Mouse (Mus musculus): ENCODE data around the gene Tex14.
A peak's percentile ranks its signal among the peaks of the same experiment; 100 is the strongest.
"Not testable (repeated sequence)": the region's sequence is repeated elsewhere in the genome, so short reads cannot be mapped to it uniquely, and the experiment has no call there.

The Tex14 gene

DNA sequence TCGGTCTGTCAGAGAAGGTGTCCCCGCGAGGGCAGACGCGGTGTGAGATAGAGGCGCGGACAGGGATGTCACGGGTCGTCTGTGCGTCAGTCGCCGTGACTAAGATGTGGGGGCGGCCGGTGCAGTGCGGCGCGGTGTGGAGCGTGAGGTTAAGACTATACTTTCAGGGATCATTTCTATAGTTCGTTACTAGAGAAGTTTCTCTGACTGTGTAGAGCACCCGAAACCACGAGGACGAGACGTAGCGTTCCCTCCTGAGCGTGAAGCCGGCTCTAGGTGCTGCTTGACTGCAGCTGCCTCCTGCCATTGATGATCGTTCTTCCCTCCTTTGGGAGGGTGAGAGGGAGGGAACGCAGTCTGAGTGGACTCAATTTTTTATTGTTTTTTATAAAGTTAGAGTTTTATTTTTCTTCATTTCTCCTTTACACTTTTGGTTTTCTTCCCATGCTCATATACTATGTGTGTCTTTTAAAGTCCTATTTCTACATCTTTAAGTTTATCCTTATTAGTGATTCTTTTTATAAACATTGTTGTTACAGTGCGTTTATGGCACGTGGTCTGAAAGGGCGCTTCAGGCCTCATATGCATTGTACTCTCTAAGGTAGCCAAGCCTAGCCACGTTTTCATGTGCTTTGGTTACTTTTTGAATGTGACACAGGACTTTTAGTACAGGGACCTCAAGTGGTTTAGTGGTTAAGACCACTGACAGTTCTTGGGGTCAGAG lies 43.8 kb downstream of the Tex14 start:
- DNase-seq (ENCODE audit: low read depth, low spot score): not testable (repeated sequence)

GRCm38 (mm10) chr11:87449200-87449547 lies 44.3 kb downstream of the Tex14 start:
- no peak for DNase-seq (ENCODE audit: low read depth, low spot score)

GRCm38 (mm10) chr11:87449847-87450246 lies 45.0 kb downstream of the Tex14 start:
- not testable (repeated sequence) for DNase-seq (ENCODE audit: low read depth, low spot score)

DNA sequence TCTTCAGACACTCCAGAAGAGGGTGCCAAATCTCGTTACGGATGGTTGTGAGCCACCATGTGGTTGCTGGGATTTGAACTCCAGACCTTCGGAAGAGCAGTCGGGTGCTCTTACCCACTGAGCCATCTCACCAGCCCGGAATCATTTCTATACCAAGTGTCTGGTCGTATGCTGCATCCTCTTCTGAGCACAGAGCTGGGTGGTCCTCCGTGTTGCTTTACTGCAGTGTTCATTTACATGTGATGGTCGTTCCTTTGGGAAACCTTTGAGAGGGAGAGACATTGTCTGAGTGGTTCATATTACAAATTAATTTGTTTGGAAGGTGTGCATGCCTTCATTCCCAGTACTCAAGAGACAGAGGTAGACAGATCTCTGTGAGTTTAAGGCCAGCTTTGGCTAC lies 47.9 kb downstream of the Tex14 start:
- not testable (repeated sequence) for DNase-seq (ENCODE audit: low read depth, low spot score)

DNA sequence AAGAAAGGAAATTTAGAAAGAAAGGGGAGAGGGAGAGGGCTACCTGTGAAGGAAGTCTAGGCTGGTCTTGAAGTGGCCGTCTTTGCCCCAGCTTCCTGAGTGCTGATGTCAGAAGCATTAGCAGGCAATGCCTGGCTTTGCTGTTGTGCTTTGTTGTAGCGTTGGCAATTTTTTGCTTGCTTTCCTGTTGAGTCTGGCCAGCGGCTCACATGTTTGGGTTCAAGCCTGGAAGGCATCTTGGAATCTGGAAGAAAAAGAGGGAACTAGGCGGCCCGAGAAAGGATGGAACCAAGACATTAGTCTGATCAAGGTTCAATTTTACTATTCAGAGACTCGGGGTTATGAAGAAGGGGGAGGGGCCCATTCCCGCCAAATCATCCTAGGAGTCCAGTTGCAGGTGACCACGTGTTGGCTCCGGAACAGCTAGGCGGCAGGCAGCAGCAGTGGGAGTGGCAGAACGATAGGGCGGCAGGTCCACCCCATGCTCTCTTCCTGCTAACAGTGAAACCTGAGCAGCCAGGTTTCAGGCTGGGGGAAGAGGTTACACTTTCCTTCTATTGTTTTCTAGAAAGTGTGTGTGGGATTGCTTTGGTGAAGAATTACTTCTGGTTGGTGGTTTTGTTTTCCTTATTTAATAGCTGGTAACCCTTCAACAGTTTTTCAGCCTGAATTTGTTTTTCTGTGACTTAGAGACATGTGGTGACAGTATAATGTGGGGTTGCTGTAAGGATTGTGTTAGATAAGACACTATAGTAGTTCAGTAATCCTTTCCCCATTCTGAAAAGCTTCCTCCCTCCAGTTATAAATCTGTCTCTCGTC lies 48.6 kb downstream of the Tex14 start:
- no peak for DNase-seq (ENCODE audit: low read depth, low spot score)

GRCm38 (mm10) chr11:87454035-87454690 lies 49.3 kb downstream of the Tex14 start:
- no peak for DNase-seq (ENCODE audit: low read depth, low spot score)

DNA sequence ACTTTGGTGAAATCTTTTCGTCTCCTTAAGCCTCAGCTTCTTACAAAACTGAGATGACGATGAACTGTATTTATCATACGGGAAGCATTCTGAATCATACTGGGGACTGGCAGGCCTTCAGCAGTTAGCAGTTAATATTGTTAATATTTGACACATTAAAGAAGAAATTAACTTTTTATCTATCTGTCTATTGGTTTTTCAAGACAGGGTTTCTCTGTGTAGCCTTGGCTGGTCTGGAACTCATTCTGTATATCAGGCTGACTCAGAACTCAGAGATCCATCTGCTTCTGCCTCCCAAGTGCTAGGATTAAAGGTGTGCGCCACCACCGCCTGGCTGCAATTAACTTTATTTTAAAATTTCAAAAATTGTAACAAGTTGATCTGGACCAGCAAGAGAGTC lies 50.7 kb downstream of the Tex14 start:
- no peak for DNase-seq (ENCODE audit: low read depth, low spot score)

DNA sequence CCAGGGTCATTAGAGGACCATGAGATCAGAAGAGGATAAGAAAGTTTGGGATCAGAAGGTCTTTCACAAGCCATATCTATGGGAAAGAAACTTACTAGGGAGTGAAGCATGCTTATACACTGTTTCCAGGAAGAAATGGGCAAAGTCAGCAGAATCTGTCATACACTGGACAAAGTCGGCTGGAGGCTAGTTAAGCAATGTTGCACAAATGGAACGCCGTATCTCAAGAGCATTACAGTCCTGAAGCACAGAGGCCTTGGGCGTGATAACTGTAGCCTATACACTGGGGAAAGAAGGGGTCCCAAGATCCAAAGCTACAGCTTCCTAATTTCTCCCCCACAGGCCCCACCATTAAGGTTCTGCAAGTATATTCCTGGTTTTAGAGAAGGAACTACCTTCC lies 51.1 kb downstream of the Tex14 start:
- DNase-seq (ENCODE audit: low read depth, low spot score): no peak

DNA sequence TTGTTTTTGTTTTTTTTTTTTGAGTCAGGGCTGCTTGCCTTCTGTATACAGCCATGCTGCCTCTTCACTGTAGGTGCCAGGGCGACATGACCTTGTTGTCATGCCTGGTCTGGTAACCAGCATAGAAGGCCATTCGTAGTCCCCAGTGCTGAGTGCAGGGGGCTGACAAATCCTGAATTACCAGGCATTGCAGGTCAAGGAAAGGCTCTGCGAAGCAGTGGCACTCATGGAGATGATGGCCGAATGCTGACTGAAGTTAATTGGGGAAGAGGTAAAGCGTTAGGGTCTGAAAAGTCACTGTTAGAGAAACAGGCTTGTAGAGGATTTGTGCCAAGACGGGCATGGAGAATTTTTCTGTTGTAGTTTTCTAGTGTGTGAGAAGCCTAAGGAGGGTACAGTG lies 55.7 kb downstream of the Tex14 start:
- no peak for DNase-seq (ENCODE audit: low read depth, low spot score)

- DNase-seq (ENCODE audit: low read depth, low spot score): peak; percentile 50
These were observed 57.1 kb downstream of the Tex14 start for GRCm38 (mm10) chr11:87461780-87462460.

DNA sequence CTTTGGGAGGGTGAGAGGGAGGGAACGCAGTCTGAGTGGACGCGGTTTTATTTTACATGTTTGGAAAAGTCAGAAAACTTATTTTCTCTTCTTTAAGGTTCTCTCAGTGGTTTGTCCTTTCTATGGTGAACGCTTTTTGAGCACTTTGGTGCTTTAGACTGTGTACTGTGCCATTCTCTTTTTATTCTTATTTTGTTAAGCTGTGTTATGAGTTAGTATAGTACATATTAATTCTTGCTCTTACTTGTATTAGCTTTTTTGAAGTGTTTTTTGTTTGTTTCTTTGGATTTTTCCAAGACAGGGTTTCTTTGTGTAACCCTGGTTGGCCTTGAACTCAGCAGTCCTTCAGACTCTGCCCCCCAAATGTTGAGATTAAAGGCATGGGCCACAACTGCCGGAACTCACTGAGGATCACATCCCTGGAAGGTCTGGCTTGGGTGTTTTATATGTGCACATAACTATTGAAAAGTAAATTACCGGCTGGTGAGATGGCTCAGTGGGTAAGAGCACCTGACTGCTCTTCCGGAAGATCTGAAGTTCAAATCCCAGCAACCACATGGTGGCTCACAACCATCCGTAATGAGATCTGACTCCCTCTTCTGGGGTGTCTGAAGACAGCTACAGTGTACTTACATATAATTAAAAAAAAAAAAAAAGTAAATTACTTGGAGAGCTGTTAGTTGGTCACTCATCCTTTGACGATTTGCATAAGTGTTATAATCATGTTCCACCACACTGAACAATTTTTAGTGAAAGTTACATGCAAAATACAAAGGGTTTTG lies 57.8 kb downstream of the Tex14 start:
- peak; percentile 60 for DNase-seq (ENCODE audit: low read depth, low spot score)

- no peak for DNase-seq (ENCODE audit: low read depth, low spot score)
These were observed 58.3 kb downstream of the Tex14 start for GRCm38 (mm10) chr11:87463243-87463540.

DNA sequence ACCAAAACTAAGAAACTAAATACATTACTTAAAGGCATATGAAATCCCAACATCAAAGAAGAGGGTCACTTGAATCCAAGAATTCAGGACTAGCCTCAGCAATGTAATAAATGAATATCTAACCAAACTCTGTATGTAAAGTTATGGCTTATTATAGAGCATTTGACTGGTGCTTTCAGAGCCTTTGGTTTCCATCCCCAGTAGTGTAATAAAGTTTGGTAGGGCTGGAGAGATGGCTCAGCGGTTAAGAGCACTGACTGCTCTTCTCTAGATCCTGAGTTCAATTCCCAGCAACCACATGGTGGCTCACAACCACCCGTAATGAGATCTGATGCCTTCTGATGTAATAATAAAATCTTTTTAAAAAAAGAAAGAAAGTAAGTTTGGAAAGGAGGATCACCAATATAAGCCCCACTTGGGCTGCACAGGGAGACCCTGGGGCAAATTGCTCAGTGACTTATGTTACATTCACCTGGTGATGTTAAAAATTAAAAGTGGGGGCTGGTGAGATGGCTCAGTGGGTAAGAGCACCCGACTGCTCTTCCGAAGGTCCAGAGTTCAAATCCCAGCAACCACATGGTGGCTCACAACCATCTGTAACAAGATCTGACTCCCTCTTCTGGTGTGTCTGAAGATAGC lies 59.0 kb downstream of the Tex14 start:
- not testable (repeated sequence) for DNase-seq (ENCODE audit: low read depth, low spot score)

DNA sequence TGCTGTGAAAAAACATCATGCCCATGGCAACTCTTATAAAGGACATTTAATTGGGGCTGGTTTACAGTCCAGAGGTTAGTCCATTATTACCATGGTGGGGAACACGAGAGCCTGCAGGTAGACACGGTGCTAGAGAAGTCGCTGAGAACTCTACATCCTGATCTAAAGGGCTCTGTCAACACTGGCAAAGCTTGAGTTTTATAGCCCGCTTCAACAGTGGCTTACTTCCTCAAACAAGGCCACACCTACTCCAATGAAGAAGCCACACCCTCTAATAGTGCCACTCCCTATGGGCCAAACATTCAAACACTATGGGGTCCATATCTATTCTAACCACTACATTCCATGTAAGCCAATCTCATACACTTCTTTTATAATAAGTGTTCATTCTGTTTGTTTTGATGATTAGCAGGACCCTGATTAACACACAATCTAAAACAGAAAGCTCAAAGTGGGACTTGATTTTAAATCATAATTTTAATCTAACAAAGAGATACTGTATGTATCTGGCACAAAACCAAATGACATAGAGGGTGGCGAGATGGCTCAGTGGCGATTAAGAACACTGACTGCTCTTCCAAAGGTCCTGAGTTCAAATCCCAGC lies 61.2 kb downstream of the Tex14 start:
- DNase-seq (ENCODE audit: low read depth, low spot score): no peak

- DNase-seq (ENCODE audit: low read depth, low spot score): no peak
These were observed 62.8 kb downstream of the Tex14 start for GRCm38 (mm10) chr11:87467491-87468277.

DNA sequence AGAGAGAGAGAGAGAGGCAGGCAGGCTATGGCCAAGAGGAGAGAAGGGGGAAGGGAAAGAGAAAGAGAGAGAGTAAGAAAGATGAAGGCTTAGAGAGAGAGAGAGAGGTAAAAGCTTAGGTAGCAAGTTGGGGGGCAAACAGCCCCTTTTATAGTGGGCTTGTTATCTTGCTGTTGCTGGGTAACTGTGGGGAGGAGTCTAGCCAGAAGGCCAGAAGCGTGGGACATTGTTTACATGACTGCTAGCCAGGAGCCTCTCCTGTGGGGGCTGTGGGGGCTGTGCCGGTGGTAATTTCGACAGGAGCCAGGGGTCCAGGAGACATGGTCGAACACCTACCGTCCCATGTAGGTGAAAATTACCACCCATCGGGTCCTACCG lies 63.4 kb downstream of the Tex14 start:
- no peak for DNase-seq (ENCODE audit: low read depth, low spot score)

DNA sequence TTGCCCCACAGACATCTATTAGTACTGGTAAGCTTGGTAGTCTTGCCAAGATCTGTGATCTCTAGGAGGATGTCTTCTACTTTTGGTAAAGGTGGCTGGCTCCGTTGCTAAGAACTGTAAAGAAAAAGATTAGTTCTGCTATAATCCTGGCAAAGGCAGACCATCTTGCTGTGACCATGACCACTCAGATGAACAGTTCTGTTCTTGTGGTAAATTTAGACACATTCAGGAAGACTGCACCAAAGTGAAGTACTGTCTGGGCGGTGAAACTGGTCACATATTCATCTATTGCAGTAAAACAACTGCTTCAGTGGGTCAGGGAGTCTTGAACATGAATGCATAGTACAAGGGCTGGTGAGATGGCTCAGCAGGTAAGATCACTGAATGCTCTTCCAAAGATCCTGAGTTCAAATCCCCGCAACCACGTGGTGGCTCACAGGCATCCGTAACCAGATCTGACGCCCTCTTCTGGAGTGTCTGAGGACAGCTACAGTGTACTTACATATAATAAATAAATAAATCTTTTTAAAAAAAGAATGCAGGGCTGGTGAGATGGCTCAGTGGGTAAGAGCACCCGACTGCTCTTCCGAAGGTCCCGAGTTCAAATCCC lies 63.9 kb downstream of the Tex14 start:
- no peak for DNase-seq (ENCODE audit: low read depth, low spot score)

DNA sequence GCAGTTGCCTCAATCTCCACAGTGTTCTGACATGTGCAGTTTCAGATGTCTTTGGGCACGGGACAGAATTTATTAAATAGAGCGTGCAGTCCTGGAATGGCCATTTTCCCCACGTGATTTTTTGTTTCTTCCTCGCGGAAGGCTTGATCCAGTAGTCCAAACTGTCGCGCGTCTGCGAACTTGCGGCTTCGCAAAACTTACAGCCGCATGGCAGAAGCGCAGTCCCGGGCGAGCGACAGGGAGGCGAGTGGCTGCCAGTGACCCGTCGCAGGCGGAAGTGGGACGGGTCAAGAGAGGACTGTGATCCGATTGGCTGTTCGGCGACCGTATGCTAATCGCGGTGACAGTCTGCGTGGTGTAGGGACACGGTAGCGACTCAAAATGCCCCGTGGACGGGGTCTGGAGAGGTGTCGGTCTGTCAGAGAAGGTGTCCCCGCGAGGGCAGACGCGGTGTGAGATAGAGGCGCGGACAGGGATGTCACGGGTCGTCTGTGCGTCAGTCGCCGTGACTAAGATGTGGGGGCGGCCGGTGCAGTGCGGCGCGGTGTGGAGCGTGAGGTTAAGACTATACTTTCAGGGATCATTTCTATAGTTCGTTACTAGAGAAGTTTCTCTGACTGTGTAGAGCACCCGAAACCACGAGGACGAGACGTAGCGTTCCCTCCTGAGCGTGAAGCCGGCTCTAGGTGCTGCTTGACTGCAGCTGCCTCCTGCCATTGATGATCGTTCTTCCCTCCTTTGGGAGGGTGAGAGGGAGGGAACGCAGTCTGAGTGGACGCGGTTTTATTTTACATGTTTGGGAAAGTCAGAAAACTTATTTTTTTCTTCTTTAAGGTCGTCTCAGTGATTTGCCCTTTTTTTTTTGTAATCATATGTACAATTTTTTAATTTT lies 66.2 kb downstream of the Tex14 start:
- peak; percentile 54 for DNase-seq (ENCODE audit: low read depth, low spot score)

- not testable (repeated sequence) for DNase-seq (ENCODE audit: low read depth, low spot score)
These were observed 66.8 kb downstream of the Tex14 start for GRCm38 (mm10) chr11:87471699-87471997.
